Mouse (Mus musculus) forebrain, postnatal 0 days (tissue): ENCODE results near the gene Far2. TPM values are rescaled to one million over a fixed set of nuclear protein-coding genes. Genes with fewer than 3 reads are reported as not detected.

Experiments
- ATAC-seq: fragments of 200-750 bp; cut with Nextera tagmentation; 2 replicates; pipeline ENCODE4 v1.8.0; 2017; ENCODE audit warnings: mild to moderate bottlenecking, moderate library complexity
- DNase-seq: peaks from one replicate; pipeline ENCODE4 v3.0.0-alpha.2; 2015
- H3K27ac ChIP-seq: fragments of 300-500 bp; sonication (generic); 2 replicates; pipeline ENCODE4 v1.5.1; 2014; ENCODE audit warnings: low read depth, mild to moderate bottlenecking, antibody characterized with exemption, low read length, moderate library complexity, mixed read lengths
- H3K27me3 ChIP-seq: fragments of 300-500 bp; sonication (generic); 2 replicates; pipeline ENCODE4 v1.6.1; 2014; ENCODE audit warnings: mild to moderate bottlenecking, low read length, mixed read lengths; ENCODE audit not compliant: insufficient read depth
- H3K36me3 ChIP-seq: fragments of 300-500 bp; sonication (generic); 2 replicates; pipeline ENCODE4 v1.6.1; 2014; ENCODE audit warnings: mild to moderate bottlenecking, moderate library complexity; ENCODE audit not compliant: insufficient read depth
- H3K4me1 ChIP-seq: fragments of 300-500 bp; sonication (generic); 2 replicates; pipeline ENCODE4 v1.6.1; 2014; ENCODE audit warnings: antibody characterized with exemption; ENCODE audit not compliant: insufficient read depth
- H3K4me2 ChIP-seq: fragments of 300-500 bp; sonication (generic); 2 replicates; pipeline ENCODE4 v1.6.1; 2014; ENCODE audit warnings: low read depth, mild to moderate bottlenecking, moderate library complexity
- H3K4me3 ChIP-seq: fragments of 300-500 bp; sonication (generic); 2 replicates; pipeline ENCODE4 v1.5.1; 2014; ENCODE audit warnings: low read depth, low read length, mixed read lengths
- H3K9ac ChIP-seq: fragments of 300-500 bp; sonication (generic); 2 replicates; pipeline ENCODE4 v1.6.1; 2014; ENCODE audit warnings: mild to moderate bottlenecking
- H3K9me3 ChIP-seq: fragments of 300-500 bp; sonication (generic); 2 replicates; pipeline ENCODE4 v1.6.1; 2016; ENCODE audit warnings: low read length
- CTCF ChIP-seq: sonication (generic); IDR thresholded peaks from 2 replicates; pipeline ENCODE4 v1.5.1; 2016; ENCODE audit warnings: antibody characterized with exemption, control low read depth, low read depth
- WGBS: fragments of 180-500 bp; shearing (Covaris S2); extraction: QIAGEN DNeasy Blood & Tissue Kit; methylation state at CpG from one replicate; pipeline ENCODE4 v1.1.7; 2014; 5-methylcytosine and 5-hydroxymethylcytosine counted together
- polyA plus RNA-seq: library from polyadenylated mRNA; unstranded; fragments of >200 nt; fragmentation: Nextera tagmentation; extraction: Ambion mirVana; gene quantifications from 2 replicates; pipeline ENCODE4 v1.2.1, GENCODE M21; 2015
- total RNA-seq: library from RNA; depleted of rRNA; stranded (reverse); fragments of >200 nt; gene quantifications from 2 replicates; pipeline ENCODE4 v1.2.3, GENCODE M21; 2014

Gene Far2
- total and polyA plus RNA-seq, 2 experiments from 2014 or later = 29.5 to 34.0 TPM

- H3K4me1 ChIP-seq = no peaks in the 10 kb centered on the region
- H3K4me3 ChIP-seq = no peak overlapping the region
- H3K27me3 ChIP-seq = no peaks in the 10 kb centered on the region
- no peak overlapping the region for H3K4me2 ChIP-seq
- no peak for DNase-seq
- no peaks in the 10 kb centered on the region for H3K9me3 ChIP-seq
- H3K9ac ChIP-seq = no peak overlapping the region
- ATAC-seq = no peak
- 93% methylated on average over 2 of the region's 2 CpGs for WGBS
- H3K36me3 ChIP-seq = peaks cover 50% of the 10 kb centered on the region
- no peak overlapping the region for H3K27ac ChIP-seq
- TF ChIP-seq CTCF = no peak
Observed at GRCm38 (mm10) chr6:148199177-148199576, 152.1 kb downstream of the Far2 start.

- no peaks in the 10 kb centered on the region for H3K4me1 ChIP-seq
- no peak for ATAC-seq
- no peak overlapping the region for H3K27ac ChIP-seq
- H3K27me3 ChIP-seq = no peaks in the 10 kb centered on the region
- 94% methylated on average over 3 of the region's 3 CpGs for WGBS
- no peaks in the 10 kb centered on the region for H3K9me3 ChIP-seq
- H3K9ac ChIP-seq = no peak overlapping the region
- no peak for DNase-seq
- no peak for TF ChIP-seq CTCF
- H3K4me3 ChIP-seq = no peak overlapping the region
- no peak overlapping the region for H3K4me2 ChIP-seq
- peaks cover 45% of the 10 kb centered on the region for H3K36me3 ChIP-seq
Observed at GRCm38 (mm10) chr6:148199729-148200128, 152.7 kb downstream of the Far2 start.

GRCm38 (mm10) chr6:148205134-148205533 lies 158.1 kb downstream of the Far2 start:
- H3K9ac ChIP-seq = no peak overlapping the region
- H3K4me3 ChIP-seq = no peak overlapping the region
- no peaks in the 10 kb centered on the region for H3K9me3 ChIP-seq
- H3K4me2 ChIP-seq = no peak overlapping the region
- no peak overlapping the region for H3K27ac ChIP-seq
- ATAC-seq (no peak), DNase-seq (no peak)
- H3K4me1 ChIP-seq = no peaks in the 10 kb centered on the region
- no peaks in the 10 kb centered on the region for H3K27me3 ChIP-seq
- WGBS = 85% methylated on average over 1 of the region's 1 CpGs
- no peak for TF ChIP-seq CTCF
- peaks cover 25% of the 10 kb centered on the region for H3K36me3 ChIP-seq

- H3K4me3 ChIP-seq = no peak overlapping the region
- no peak overlapping the region for H3K9ac ChIP-seq
- H3K4me1 ChIP-seq = no peaks in the 10 kb centered on the region
- H3K36me3 ChIP-seq = peaks cover 9% of the 10 kb centered on the region
- H3K9me3 ChIP-seq = no peaks in the 10 kb centered on the region
- ATAC-seq (no peak), DNase-seq (no peak)
- no peaks in the 10 kb centered on the region for H3K27me3 ChIP-seq
- TF ChIP-seq CTCF = no peak
- H3K4me2 ChIP-seq = no peak overlapping the region
- WGBS = 97% methylated on average over 1 of the region's 1 CpGs
- H3K27ac ChIP-seq = no peak overlapping the region
Observed at GRCm38 (mm10) chr6:148207522-148207921, 160.5 kb downstream of the Far2 start.

- peak; percentile 22 for DNase-seq
- Histone ChIP-seq H3K4me1 (peaks cover 4% of the 10 kb centered on the region; the same call in 1 of the 2 replicates), H3K27me3 (no peaks in the 10 kb centered on the region), H3K4me2 (peak overlapping the region; percentile 61), H3K27ac (peak overlapping the region; percentile 85), H3K4me3 (peak overlapping the region; percentile 77), H3K9ac (peak overlapping the region; percentile 92), H3K9me3 (no peaks in the 10 kb centered on the region), H3K36me3 (no peaks in the 10 kb centered on the region)
- TF ChIP-seq CTCF = no peak
- ATAC-seq = peak; percentile 34
- 3% methylated on average over 51 of the region's 51 CpGs for WGBS
Observed at GRCm38 (mm10) chr6:148211391-148211876, 164.4 kb downstream of the Far2 start.

- peak within 1 kb of the TSS; percentile 85 for H3K27ac ChIP-seq
- 1% methylated on average over 61 of the region's 61 CpGs for WGBS
- peaks cover 4% of the 10 kb centered on the region; the same call in 1 of the 2 replicates for H3K4me1 ChIP-seq
- H3K9ac ChIP-seq = peak within 1 kb of the TSS; percentile 92
- ATAC-seq = peak; percentile 98
- DNase-seq = peak; percentile 98
- no peaks in the 10 kb centered on the region for H3K9me3 ChIP-seq
- H3K27me3 ChIP-seq = no peaks in the 10 kb centered on the region
- H3K4me3 ChIP-seq = peak within 1 kb of the TSS; percentile 77
- H3K36me3 ChIP-seq = no peaks in the 10 kb centered on the region
- TF ChIP-seq CTCF = no peak
- H3K4me2 ChIP-seq = peak within 1 kb of the TSS; percentile 61
Observed at GRCm38 (mm10) chr6:148211897-148212680, 165.0 kb downstream of the Far2 start, which contains the start of gene Ergic2. Ergic2 (minus strand) TSS chr6:148212374.

- H3K9me3 ChIP-seq = no peaks in the 10 kb centered on the region
- no peaks in the 10 kb centered on the region for H3K27me3 ChIP-seq
- DNase-seq = peak; percentile 76
- H3K4me2 ChIP-seq = no peak overlapping the region
- H3K27ac ChIP-seq = no peak overlapping the region
- WGBS = 2% methylated on average over 5 of the region's 5 CpGs
- H3K4me3 ChIP-seq = no peak overlapping the region
- ATAC-seq = no peak
- H3K4me1 ChIP-seq = peaks cover 4% of the 10 kb centered on the region; the same call in 1 of the 2 replicates
- no peaks in the 10 kb centered on the region for H3K36me3 ChIP-seq
- TF ChIP-seq CTCF = peak; percentile 85
- no peak overlapping the region for H3K9ac ChIP-seq
Observed at GRCm38 (mm10) chr6:148214765-148215164, 167.7 kb downstream of the Far2 start.
